Mouse (Mus musculus) CH12.LX (cell line): ENCODE measurements at regions not wholly inside any gene's neighbourhood (a gene's known extent, or its start where the extent isn't known, plus 50 kb on each side); places are given as distances from the start of the nearest gene placed in this dataset.

ENCODE experiments used
- DNase-seq: peaks from one replicate; pipeline ENCODE4 v3.0.0-alpha.2; 2013; ENCODE audit errors: extremely low read depth
- H3K27ac ChIP-seq: 2 replicates; pipeline ENCODE4 v1.5.1; 2012; ENCODE audit warnings: low read depth, mild to moderate bottlenecking, control low read depth, moderate library complexity; ENCODE audit not compliant: insufficient read depth
- H3K27me3 ChIP-seq: replicated peaks from 2 replicates; pipeline ENCODE3; 2012; ENCODE audit warnings: inconsistent platforms
- H3K36me3 ChIP-seq, 2 experiments: replicated peaks in 1 of 2; 2 replicates each; pipeline versions ENCODE3 to v1.6.1; 2012; ENCODE audit warnings: inconsistent platforms in 1 of 2, low read length in 1 of 2, mild to moderate bottlenecking in 1 of 2, mixed read lengths in 1 of 2, moderate library complexity in 1 of 2; ENCODE audit not compliant: control insufficient read depth in 1 of 2, insufficient read depth in 1 of 2
- H3K4me1 ChIP-seq, 2 experiments: 2 replicates each; pipeline ENCODE4 v1.6.1; 2012; ENCODE audit warnings: inconsistent platforms in 1 of 2, moderate library complexity in 1 of 2; ENCODE audit not compliant: insufficient read depth in 2 of 2, control insufficient read depth in 1 of 2
- H3K4me2 ChIP-seq: 2 replicates; pipeline ENCODE4 v1.6.1; 2012; ENCODE audit warnings: low read depth, mild to moderate bottlenecking, control low read depth; ENCODE audit not compliant: poor library complexity, insufficient read depth, severe bottlenecking
- H3K4me3 ChIP-seq, 3 experiments: fragments of 150-350 bp in 1 of 3; sonication (generic) in 1 of 3; replicated peaks in 1 of 3; 2 replicates each; pipeline versions ENCODE3 to v1.5.1; 2011 to 2012; ENCODE audit warnings: low read depth in 2 of 3, low read length in 2 of 3, mild to moderate bottlenecking in 2 of 3, moderate library complexity in 2 of 3, control low read depth in 1 of 3, improper control_type of control experiment in 1 of 3, inconsistent platforms in 1 of 3, mixed read lengths in 1 of 3; ENCODE audit not compliant: poor library complexity in 1 of 3
- H3K79me2 ChIP-seq: replicated peaks from 2 replicates; pipeline ENCODE4 v1.6.1; 2012; ENCODE audit warnings: mild to moderate bottlenecking, moderate library complexity; ENCODE audit not compliant: control insufficient read depth, poor library complexity, insufficient read depth, severe bottlenecking; ENCODE audit errors: extremely low read depth
- H3K9ac ChIP-seq: 2 replicates; pipeline ENCODE4 v1.6.1; 2012; ENCODE audit warnings: low read depth, mild to moderate bottlenecking, control low read depth, moderate library complexity; ENCODE audit not compliant: insufficient read depth
- H3K9me3 ChIP-seq: replicated peaks from 2 replicates; pipeline ENCODE3; 2012; ENCODE audit warnings: low read length, inconsistent platforms, mixed read lengths
- BHLHE40 ChIP-seq: IDR thresholded peaks from 2 replicates; pipeline ENCODE4 v1.6.1; 2011; ENCODE audit warnings: mild to moderate bottlenecking, low read depth, low read length, improper control_type of control experiment
- CTCF ChIP-seq, 2 experiments: IDR thresholded peaks in 1 of 2; conservative IDR thresholded peaks in 1 of 2; 2 replicates each; pipeline ENCODE4 v1.5.1; 2011 to 2012; ENCODE audit warnings: low read depth in 2 of 2, low read length in 2 of 2, improper control_type of control experiment in 1 of 2, inconsistent platforms in 1 of 2, mild to moderate bottlenecking in 1 of 2, moderate library complexity in 1 of 2
- ETS1 ChIP-seq: conservative IDR thresholded peaks from 2 replicates; pipeline ENCODE4 v1.6.1; 2012; ENCODE audit warnings: low read depth, mild to moderate bottlenecking, inconsistent platforms, low read length, improper control_type of control experiment, moderate library complexity
- GABPA ChIP-seq: IDR thresholded peaks from 2 replicates; pipeline ENCODE4 v1.6.1; 2012; ENCODE audit warnings: low read depth, low read length, improper control_type of control experiment, inconsistent platforms; ENCODE audit not compliant: insufficient replicate concordance
- IRF4 ChIP-seq: IDR thresholded peaks from 2 replicates; pipeline ENCODE4 v1.6.1; 2014; ENCODE audit warnings: low read depth, mild to moderate bottlenecking, inconsistent platforms, low read length, improper control_type of control experiment
- JUN ChIP-seq: IDR thresholded peaks from 2 replicates; pipeline ENCODE4 v1.6.1; 2011; ENCODE audit warnings: low read depth, mild to moderate bottlenecking, low read length, improper control_type of control experiment, moderate library complexity; ENCODE audit not compliant: insufficient read depth
- JUND ChIP-seq: conservative IDR thresholded peaks from 2 replicates; pipeline ENCODE4 v1.6.1; 2011; ENCODE audit warnings: low read depth, low read length, improper control_type of control experiment
- MAFK ChIP-seq: IDR thresholded peaks from 2 replicates; pipeline ENCODE4 v1.6.1; 2011; ENCODE audit warnings: low read length, improper control_type of control experiment; ENCODE audit not compliant: insufficient replicate concordance
- MEF2A ChIP-seq: IDR thresholded peaks from 2 replicates; pipeline ENCODE4 v1.6.1; 2014; ENCODE audit warnings: low read depth, mild to moderate bottlenecking, inconsistent platforms, low read length, improper control_type of control experiment, borderline replicate concordance
- MXI1 ChIP-seq: IDR thresholded peaks from 2 replicates; pipeline ENCODE4 v1.6.1; 2011; ENCODE audit warnings: mild to moderate bottlenecking, low read depth, low read length, improper control_type of control experiment
- MYC ChIP-seq: IDR thresholded peaks from 2 replicates; pipeline ENCODE4 v1.6.1; 2011; ENCODE audit warnings: low read depth, mild to moderate bottlenecking, improper control_type of control experiment, low read length
- RAD21 ChIP-seq: IDR thresholded peaks from 2 replicates; pipeline ENCODE4 v1.6.1; 2011; ENCODE audit warnings: low read depth, mild to moderate bottlenecking, low read length, improper control_type of control experiment, moderate library complexity
- RCOR1 ChIP-seq: conservative IDR thresholded peaks from 2 replicates; pipeline ENCODE4 v1.6.1; 2012; ENCODE audit warnings: low read depth, mild to moderate bottlenecking, inconsistent platforms, low read length, improper control_type of control experiment
- SIN3A ChIP-seq: IDR thresholded peaks from 2 replicates; pipeline ENCODE4 v1.6.1; 2012; ENCODE audit warnings: low read length, improper control_type of control experiment, inconsistent platforms
- TCF12 ChIP-seq: IDR thresholded peaks from 2 replicates; pipeline ENCODE4 v1.6.1; 2014; ENCODE audit warnings: low read depth, mild to moderate bottlenecking, inconsistent platforms, low read length, improper control_type of control experiment
- ZC3H11A ChIP-seq: IDR thresholded peaks from 2 replicates; pipeline ENCODE4 v1.6.1; 2012; ENCODE audit warnings: low read depth, mild to moderate bottlenecking, inconsistent platforms, low read length, improper control_type of control experiment
- ZNF384 ChIP-seq: IDR thresholded peaks from 2 replicates; pipeline ENCODE4 v1.6.1; 2012; ENCODE audit warnings: low read depth, low read length, improper control_type of control experiment, inconsistent platforms
- dilution Hi-C: fragments of 300-500 bp; cut with MboI; formaldehyde crosslinking; loops from 2 replicates; pipeline ENCODE4 v1.14.3; 2020; ENCODE audit warnings: low sequenced_read_pairs; ENCODE audit not compliant: extremely low pct_unique_long_range_greater_than_20kb, extremely low pct_ligation_motif_present
- in situ Hi-C: fragments of 300-500 bp; cut with MboI; formaldehyde crosslinking; loops from 3 replicates; pipeline ENCODE4 v1.14.3; 2019; ENCODE audit warnings: low sequenced_read_pairs, low pct_ligation_motif_present, low pct_unique_long_range_greater_than_20kb, mixed read lengths

- H3K36me3 ChIP-seq: no peaks in the 10 kb centered on the region
- H3K79me2 ChIP-seq: no peaks in the 10 kb centered on the region
- no peak overlapping the region for H3K27ac ChIP-seq
- no peak overlapping the region for H3K4me2 ChIP-seq
- TF ChIP-seq ETS1 (no peak), MEF2A (no peak), CTCF (conservative IDR thresholded peaks at IDR 0.05 in 1 of 2, IDR thresholded peaks at IDR 0.05 in 1 of 2; ENCODE audit: low read depth in 2 of 2, low read length in 2 of 2) (peak in 1 of 2 experiments; percentile 36; a peak in 2 of 4 replicates), JUN (no peak), RAD21 (peak; percentile 11)
- TF ChIP-seq, all 38 proteins: peak for 2
- Histone ChIP-seq H3K4me1 (no peaks in the 10 kb centered on the region), H3K9me3 (peaks cover 29% of the 10 kb centered on the region), H3K27me3 (no peaks in the 10 kb centered on the region), H3K9ac (no peak overlapping the region), H3K4me3 (no peak overlapping the region)
- DNase-seq: no peak
- dilution Hi-C loops: no loop called here
- in situ Hi-C loops: no loop called here
These were observed 370.4 kb downstream of the Cdh9 start for GRCm38 (mm10) chr15:17098927-17099326.

DNA sequence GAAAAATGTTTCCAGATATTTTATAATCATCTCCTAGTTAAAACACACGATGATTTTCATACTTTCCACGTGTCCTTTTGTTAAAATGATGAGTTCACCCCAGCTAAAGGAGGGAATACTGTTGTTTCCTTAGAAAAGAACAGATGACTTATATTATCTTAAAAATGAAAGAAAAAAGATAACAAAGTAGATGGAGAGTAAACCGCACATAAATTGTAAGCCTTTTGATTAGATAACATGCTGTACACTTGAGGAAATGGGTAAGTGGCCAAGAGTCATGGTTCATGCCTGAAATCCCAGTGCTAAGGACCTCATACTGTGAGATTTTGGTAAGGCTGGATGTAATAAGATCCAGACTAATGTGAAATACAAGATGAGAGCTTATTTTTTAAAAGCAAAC is 372.6 kb downstream of the Cdh9 start:
- no peak overlapping the region for H3K27ac ChIP-seq
- DNase-seq: no peak
- no peaks in the 10 kb centered on the region for H3K36me3 ChIP-seq
- H3K79me2 ChIP-seq: no peaks in the 10 kb centered on the region
- no peak overlapping the region for H3K4me3 ChIP-seq
- no peak overlapping the region for H3K9ac ChIP-seq
- H3K9me3 ChIP-seq: peaks cover 30% of the 10 kb centered on the region
- dilution Hi-C loops (no loop called here), in situ Hi-C loops (no loop called here)
- no peaks in the 10 kb centered on the region for H3K4me1 ChIP-seq
- TF ChIP-seq RCOR1 (no peak), BHLHE40 (no peak), TCF12 (no peak), ZNF384 (no peak), CTCF (conservative IDR thresholded peaks at IDR 0.05 in 1 of 2, IDR thresholded peaks at IDR 0.05 in 1 of 2; ENCODE audit: low read depth in 2 of 2, low read length in 2 of 2) (no peak), JUND (no peak), ZC3H11A (no peak), GABPA (no peak), RAD21 (no peak), IRF4 (no peak), MEF2A (no peak)
- no peaks in the 10 kb centered on the region for H3K27me3 ChIP-seq
- H3K4me2 ChIP-seq: no peak overlapping the region

- in situ Hi-C loops: no loop called here
- TF ChIP-seq SIN3A: no peak
- TF ChIP-seq MYC: no peak
- TF ChIP-seq IRF4: no peak
- no peak for TF ChIP-seq MXI1
- TF ChIP-seq MAFK: no peak
- TF ChIP-seq ZNF384: no peak
These were observed 407.2 kb downstream of the Cdh9 start for GRCm38 (mm10) chr15:17135721-17136120.

More at GRCm38 (mm10) chr15:17135721-17136120, 407.2 kb downstream of the Cdh9 start:
- DNase-seq: no peak
- no peak overlapping the region for H3K9ac ChIP-seq
- H3K27ac ChIP-seq: no peak overlapping the region
- H3K79me2 ChIP-seq: no peaks in the 10 kb centered on the region
- dilution Hi-C loops: no loop called here
- peaks cover 35% of the 10 kb centered on the region for H3K9me3 ChIP-seq
- no peaks in the 10 kb centered on the region for H3K27me3 ChIP-seq
- no peak overlapping the region for H3K4me2 ChIP-seq
- no peaks in the 10 kb centered on the region for H3K4me1 ChIP-seq
- no peaks in the 10 kb centered on the region for H3K36me3 ChIP-seq
- no peak overlapping the region for H3K4me3 ChIP-seq
